25 mouse cellular contexts compared by ENCODE assay signal in the genomic region with DNA sequence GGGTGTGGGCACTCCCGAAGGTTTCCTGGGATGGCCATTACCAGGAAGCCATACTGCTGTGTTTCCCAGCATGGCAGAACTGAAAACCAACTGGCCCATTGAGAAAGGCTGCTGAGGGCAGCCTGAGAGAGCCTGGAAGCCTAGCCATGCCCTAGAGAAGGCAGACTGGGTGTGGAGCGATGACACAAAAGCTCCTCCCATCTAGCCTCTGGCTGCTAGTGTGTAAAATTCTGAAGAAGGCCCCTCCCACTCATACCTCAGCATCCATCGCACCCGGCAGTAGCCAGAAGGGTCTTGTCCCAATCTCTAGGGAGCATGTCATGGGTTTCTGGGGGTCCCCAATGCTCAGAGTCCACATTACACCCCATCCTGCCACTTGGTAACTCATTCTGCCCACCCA. TPM values are rescaled to one million over a fixed set of nuclear protein-coding genes. Genes with fewer than 3 reads are reported as not detected.
DNase-seq lines count a peak whose midpoint lies in the region; ATAC-seq and TF ChIP-seq lines count a peak whose summit lies in the region.
"Had no signal": no experiment of that assay in that cellular context is flagged by ENCODE, and none has a peak within 500 bp of the region (broad histone marks: within the 10 kb centered on the region; RNA-seq: fewer than 3 reads in every experiment).

No protein-coding gene starts in this region.

- no peak overlapping the region for H3K4me3 ChIP-seq in embryonic facial prominence, embryonic 13.5 days
- H3K4me3 ChIP-seq in embryonic facial prominence, embryonic 10.5 days = no peak overlapping the region
- no peak overlapping the region for H3K4me3 ChIP-seq in liver, postnatal 0 days (ENCODE audit: low read depth, low read length)
- no peak overlapping the region for H3K4me3 ChIP-seq in liver, embryonic 12.5 days
- H3K4me3 ChIP-seq: embryonic facial prominence, embryonic 15.5 days; erythroblast, embryonic 14.5 days; forebrain, embryonic 10.5 days; gastrocnemius, adult 2 months; heart, embryonic 13.5 days; hindbrain, embryonic 12.5 days had no signal

- no peaks in the 10 kb centered on the region for H3K9me3 ChIP-seq in embryonic facial prominence, embryonic 13.5 days
- H3K9me3 ChIP-seq in embryonic facial prominence, embryonic 10.5 days = no peaks in the 10 kb centered on the region
- no peaks in the 10 kb centered on the region for H3K9me3 ChIP-seq in liver, postnatal 0 days (ENCODE audit: low read length)
- H3K9me3 ChIP-seq in liver, embryonic 12.5 days (replicated peaks) = no peaks in the 10 kb centered on the region
- H3K9me3 ChIP-seq: embryonic facial prominence, embryonic 15.5 days; forebrain, embryonic 10.5 days; heart, embryonic 13.5 days; hindbrain, embryonic 12.5 days had no signal

- peaks cover 27% of the 10 kb centered on the region for H3K4me1 ChIP-seq in embryonic facial prominence, embryonic 13.5 days
- H3K4me1 ChIP-seq in embryonic facial prominence, embryonic 10.5 days = peaks cover 29% of the 10 kb centered on the region
- peaks cover 17% of the 10 kb centered on the region for H3K4me1 ChIP-seq in liver, postnatal 0 days (ENCODE audit: insufficient read depth)
- peaks cover 23% of the 10 kb centered on the region for H3K4me1 ChIP-seq in liver, embryonic 12.5 days

- TF ChIP-seq EP300 in liver, postnatal 0 days (IDR thresholded peaks at IDR 0.05; ENCODE audit: low read depth) = no peak

- no peaks in the 10 kb centered on the region for H3K27me3 ChIP-seq in embryonic facial prominence, embryonic 13.5 days
- no peaks in the 10 kb centered on the region for H3K27me3 ChIP-seq in embryonic facial prominence, embryonic 10.5 days (replicated peaks; ENCODE audit: low read depth, poor library complexity, severe bottlenecking)
- no peaks in the 10 kb centered on the region for H3K27me3 ChIP-seq in liver, postnatal 0 days (ENCODE audit: insufficient read depth, low read length)
- H3K27me3 ChIP-seq in liver, embryonic 12.5 days (replicated peaks) = no peaks in the 10 kb centered on the region
- H3K27me3 ChIP-seq: embryonic facial prominence, embryonic 15.5 days; heart, embryonic 13.5 days; hindbrain, embryonic 12.5 days had no signal

- H3K36me3 ChIP-seq in embryonic facial prominence, embryonic 13.5 days = peaks cover 39% of the 10 kb centered on the region
- peaks cover 37% of the 10 kb centered on the region for H3K36me3 ChIP-seq in embryonic facial prominence, embryonic 10.5 days (replicated peaks)
- H3K36me3 ChIP-seq in liver, postnatal 0 days (replicated peaks; ENCODE audit: insufficient read depth, low read length) = peaks cover 16% of the 10 kb centered on the region
- peaks cover 29% of the 10 kb centered on the region for H3K36me3 ChIP-seq in liver, embryonic 12.5 days

- no peak overlapping the region for H3K4me2 ChIP-seq in embryonic facial prominence, embryonic 13.5 days
- 0 out of 2 replicates have a peak overlapping the region, but pooled peaks have one; percentile 81 for H3K4me2 ChIP-seq in liver, postnatal 0 days (ENCODE audit: low read depth, low read length)
- no peak overlapping the region for H3K4me2 ChIP-seq in liver, embryonic 12.5 days
- H3K4me2 ChIP-seq: embryonic facial prominence, embryonic 15.5 days; heart, embryonic 13.5 days; hindbrain, embryonic 12.5 days had no signal

- no peak for ATAC-seq in embryonic facial prominence, embryonic 13.5 days (ENCODE audit: insufficient number of reproducible peaks, insufficient read depth, low FRiP score, low TSS enrichment, low read depth)
- no peak for ATAC-seq in liver, postnatal 0 days
- no peak for ATAC-seq in liver, embryonic 12.5 days
- ATAC-seq: forebrain, embryonic 14.5 days; hindbrain, embryonic 16.5 days had no signal

- 75% methylated on average over 4 of the region's 4 CpGs for WGBS in embryonic facial prominence, embryonic 13.5 days
- 87% methylated on average over 4 of the region's 4 CpGs for WGBS in embryonic facial prominence, embryonic 10.5 days
- 82% methylated on average over 4 of the region's 4 CpGs for WGBS in liver, postnatal 0 days (ENCODE audit: insufficient replicate concordance)
- WGBS in liver, embryonic 12.5 days (ENCODE audit: insufficient replicate concordance) = 71% methylated on average over 4 of the region's 4 CpGs

- no peak for DNase-seq in embryonic facial prominence, embryonic 10.5 days (ENCODE audit: low spot score)
- DNase-seq in liver, postnatal 0 days = no peak
- DNase-seq in 3134 (ENCODE audit: extremely low read depth, insufficient read length, low spot score) (peak; percentile 57), ZHBTc4 (ENCODE audit: low read depth, low spot score) (peak; percentile 55)
- DNase-seq in spleen, postnatal 10 days (ENCODE audit: low spot score in 2 of 2) = no peak
- DNase-seq: adrenal gland, postnatal 10 days; cerebellum, adult 11-12 months; cerebellum, adult 9-10 months; cerebellum, postnatal 25 days; gastrocnemius, adult 2 months; gastrocnemius, postnatal 25 days; heart, postnatal 4 days had no signal

- TF ChIP-seq CTCF in liver, postnatal 0 days (IDR thresholded peaks at IDR 0.05; ENCODE audit: low read depth) = no peak

- peak overlapping the region; percentile 79 for H3K9ac ChIP-seq in embryonic facial prominence, embryonic 13.5 days
- no peak overlapping the region for H3K9ac ChIP-seq in liver, postnatal 0 days (replicated peaks)
- H3K9ac ChIP-seq in liver, embryonic 12.5 days = no peak overlapping the region
- H3K9ac ChIP-seq: embryonic facial prominence, embryonic 15.5 days; hindbrain, embryonic 12.5 days had no signal

- H3K27ac ChIP-seq in embryonic facial prominence, embryonic 13.5 days = no peak overlapping the region
- no peak overlapping the region for H3K27ac ChIP-seq in embryonic facial prominence, embryonic 10.5 days (replicated peaks)
- no peak overlapping the region for H3K27ac ChIP-seq in liver, postnatal 0 days (ENCODE audit: low read depth)
- H3K27ac ChIP-seq in liver, embryonic 12.5 days = no peak overlapping the region
- H3K27ac ChIP-seq: embryonic facial prominence, embryonic 15.5 days; forebrain, embryonic 10.5 days; gastrocnemius, adult 2 months; heart, embryonic 13.5 days; hindbrain, embryonic 12.5 days had no signal

RNA-seq across cellular contexts. Expression of gene Tpcn2, which starts 2.4 kb away (rescaled TPM):
- 13.6 and 14.7 TPM in 2 replicates for polyA plus RNA-seq in embryonic facial prominence, embryonic 13.5 days (2015; fragmentation: Nextera tagmentation; extraction: Ambion mirVana)
- polyA plus RNA-seq in embryonic facial prominence, embryonic 10.5 days (2016; fragmentation: Nextera tagmentation; extraction: Ambion mirVana) = 6.5 TPM in 2 replicates
- polyA plus RNA-seq in liver, postnatal 0 days (2015; fragmentation: Nextera tagmentation; extraction: Ambion mirVana) = 2.2 and 2.3 TPM in 2 replicates
- polyA plus RNA-seq in liver, embryonic 12.5 days (2016; fragmentation: Nextera tagmentation; extraction: Ambion mirVana) = 2.9 and 3.1 TPM in 2 replicates
- polyA plus RNA-seq: erythroblast, embryonic 14.5 days had no signal

RNA-seq across cellular contexts. Expression of gene Mrgprf, which starts 19.2 kb away (rescaled TPM):
- 1.5 and 3.4 TPM in 2 replicates for polyA plus RNA-seq in embryonic facial prominence, embryonic 13.5 days (2015; fragmentation: Nextera tagmentation; extraction: Ambion mirVana)
- 0.10 TPM in 1 of 2 replicates, not detected in the other for polyA plus RNA-seq in embryonic facial prominence, embryonic 10.5 days (2016; fragmentation: Nextera tagmentation; extraction: Ambion mirVana)
- polyA plus RNA-seq in liver, postnatal 0 days (2015; fragmentation: Nextera tagmentation; extraction: Ambion mirVana) = 0.16 and 0.24 TPM in 2 replicates
- polyA plus RNA-seq in liver, embryonic 12.5 days (2016; fragmentation: Nextera tagmentation; extraction: Ambion mirVana) = not detected in 2 replicates
- polyA plus RNA-seq: erythroblast, embryonic 14.5 days had no signal

RNA-seq across cellular contexts. Expression of gene Mrgprd, which starts 33.2 kb away (rescaled TPM):
- not detected in 2 replicates for polyA plus RNA-seq in embryonic facial prominence, embryonic 13.5 days (2015; fragmentation: Nextera tagmentation; extraction: Ambion mirVana)
- not detected in 2 replicates for polyA plus RNA-seq in embryonic facial prominence, embryonic 10.5 days (2016; fragmentation: Nextera tagmentation; extraction: Ambion mirVana)
- polyA plus RNA-seq in liver, postnatal 0 days (2015; fragmentation: Nextera tagmentation; extraction: Ambion mirVana) = not detected in 2 replicates
- not detected in 2 replicates for polyA plus RNA-seq in liver, embryonic 12.5 days (2016; fragmentation: Nextera tagmentation; extraction: Ambion mirVana)
- polyA plus RNA-seq: brain, embryonic 14.5 days; C2C12; cortical plate, adult 2 months; embryonic facial prominence, embryonic 15.5 days; erythroblast, embryonic 14.5 days; forebrain, embryonic 10.5 days; forebrain, embryonic 14.5 days; heart, embryonic 13.5 days; heart, postnatal 0 days; hindbrain, embryonic 12.5 days had no signal

Comparison
In these comparisons a context has a peak if more than half of its experiments do, and no peak if none do; other contexts are left out.
1. DNase-seq: peak in 3134 (single experiment) and ZHBTc4 (single experiment); none in embryonic facial prominence, embryonic 10.5 days (single experiment), liver, postnatal 0 days (single experiment) and spleen, postnatal 10 days (0 of 2).